Mouse (Mus musculus) pancreas, adult 10 weeks (tissue): ENCODE measurements around the gene Nsd2. TPM values are rescaled to one million over a fixed set of nuclear protein-coding genes. Genes with fewer than 3 reads are reported as not detected.

Experiments
- polyA plus RNA-seq: library from polyadenylated mRNA; stranded (reverse); fragments of 350-450 nt; fragmentation: Illumina TruSeq; extraction: RNeasy Lipid Tissue Mini Kit (QIAGEN cat#74804); gene quantifications from one replicate; pipeline ENCODE4 v1.2.3, GENCODE M21; 2015; ENCODE audit warnings: low read depth, low replicate concordance; ENCODE audit not compliant: insufficient read depth

The Nsd2 gene
- 9.8 TPM for polyA plus RNA-seq

DNA sequence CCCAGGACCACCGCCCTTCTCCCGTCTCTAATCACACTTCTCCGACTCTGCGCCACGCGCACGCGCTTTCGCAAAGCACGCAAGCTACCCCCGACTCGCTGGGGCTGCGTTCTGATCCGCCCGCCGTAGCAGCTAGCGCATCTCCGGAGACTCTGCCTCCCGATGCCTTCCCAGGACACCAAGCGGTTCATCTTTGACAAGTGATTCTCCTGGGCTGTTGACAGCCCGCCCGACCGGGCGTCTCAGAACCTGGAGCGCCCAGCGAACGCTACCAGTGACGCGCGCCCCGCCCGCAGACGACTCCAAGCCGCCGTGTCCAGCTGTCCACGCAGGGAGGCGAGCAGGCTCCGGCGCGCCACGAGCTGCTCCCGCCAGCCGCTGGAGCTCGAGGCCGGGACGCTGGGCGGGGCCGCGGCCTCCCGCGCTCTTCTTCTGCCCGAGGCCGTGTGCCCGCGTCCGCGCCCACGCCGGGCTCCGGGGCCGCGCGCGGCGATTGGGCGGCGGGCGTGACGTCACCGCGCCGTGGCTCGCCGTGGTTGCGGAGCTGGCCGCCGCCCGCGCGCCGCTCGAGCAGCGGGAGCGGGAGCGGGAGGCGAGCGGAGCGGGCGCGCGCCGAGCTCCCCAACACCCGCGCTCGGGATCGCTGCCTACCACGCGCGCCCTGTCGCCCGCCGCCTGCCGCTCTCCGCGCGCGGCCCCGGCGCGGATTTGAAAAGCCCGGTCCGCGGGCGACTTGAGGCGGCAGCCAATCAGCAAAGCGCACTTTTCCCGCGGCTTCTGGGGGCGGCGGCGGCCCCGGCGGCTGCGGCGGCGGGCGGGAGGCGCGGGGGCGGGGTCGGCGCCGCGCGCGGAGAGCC lies at the start of gene Nsd2:
Gene Nsd2, plus strand, starts transcription at position 850 of the 857 bp plus-strand sequence.

DNA sequence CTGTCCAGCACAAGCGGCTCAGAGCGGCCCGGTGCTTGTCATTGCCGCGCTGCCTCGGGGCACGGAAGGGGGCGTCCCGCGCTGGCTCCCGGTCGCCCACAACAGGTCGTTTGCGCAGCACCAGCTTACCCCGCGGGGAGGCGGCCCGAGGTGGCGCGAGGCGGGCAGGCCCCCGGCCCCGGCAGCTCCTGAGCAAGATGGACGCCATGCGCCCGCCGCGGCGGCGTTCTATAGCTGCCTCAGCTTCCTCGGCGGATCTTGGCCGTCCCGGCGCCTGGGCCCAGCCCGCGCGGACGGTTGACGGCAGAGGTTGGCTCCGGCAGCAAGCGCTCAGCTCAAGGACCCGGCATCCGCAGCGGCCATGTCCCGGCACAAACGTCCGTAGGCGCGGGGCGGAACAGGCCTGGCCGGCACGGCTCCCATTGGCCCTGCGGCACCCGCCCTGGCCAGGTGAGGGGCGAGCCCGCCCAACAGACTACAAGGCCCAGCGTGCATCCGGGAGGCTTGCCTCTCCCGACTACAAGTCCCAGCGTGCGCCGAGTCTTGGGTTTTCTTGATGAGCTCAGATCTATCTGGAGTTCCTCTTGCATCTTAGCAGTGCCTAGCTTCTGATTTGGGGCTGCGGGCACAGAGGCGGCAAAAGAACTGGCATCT lies 38.1 kb upstream of the Nsd2 start, which contains the start of gene Letm1:
Gene Letm1, minus strand, starts transcription at position 473 of the 654 bp plus-strand sequence.

DNA sequence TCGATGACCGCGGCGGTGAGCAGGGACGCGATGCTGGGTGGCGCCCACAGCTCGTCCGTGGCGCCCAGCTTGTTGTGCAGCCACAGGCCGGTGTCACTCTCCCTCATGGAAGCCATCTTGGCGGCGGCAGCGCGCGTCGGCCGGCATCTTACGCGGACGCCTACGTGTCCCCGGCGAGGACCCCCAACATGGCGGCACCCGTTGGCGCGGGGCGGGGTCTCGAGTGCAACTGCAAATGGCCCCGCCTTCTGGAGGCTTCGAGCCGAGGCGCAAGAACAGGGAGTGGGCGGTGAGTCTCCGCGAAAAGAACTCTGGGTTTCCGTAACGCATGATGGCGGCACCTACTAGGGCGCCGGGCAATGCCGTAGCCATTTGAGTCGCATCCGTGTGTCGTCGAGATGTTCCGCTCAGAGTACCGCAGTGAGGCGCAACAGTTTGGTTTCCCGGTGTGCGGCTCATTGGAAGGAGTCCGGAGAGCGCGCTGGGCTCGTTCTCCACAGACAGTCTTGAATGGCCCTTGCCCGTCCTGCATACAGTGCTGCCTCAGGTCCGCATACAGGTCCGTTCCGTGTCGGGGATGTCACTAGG lies 115.7 kb downstream of the Nsd2 start, which contains the start of gene Nelfa:
Gene Nelfa, minus strand, starts transcription at position 294 of the 588 bp plus-strand sequence.

Other genes with a start within 250 kb of the Nsd2 start
- 7.4 TPM for gene Fam53a, start 191.1 kb upstream of the Nsd2 start, polyA plus RNA-seq
- gene Gm9903, start 190.8 kb upstream of the Nsd2 start, polyA plus RNA-seq, result not detected
- gene Slbp, start 168.2 kb upstream of the Nsd2 start, polyA plus RNA-seq, result 4.9 TPM
- gene Tacc3, start 162.6 kb upstream of the Nsd2 start, polyA plus RNA-seq, result 0.50 TPM
- 5.3 TPM for gene Tmem129, start 162.3 kb upstream of the Nsd2 start, polyA plus RNA-seq
- gene Fgfr3, start 99.1 kb upstream of the Nsd2 start, polyA plus RNA-seq, result 16.0 TPM
- gene Letm1, start 37.9 kb upstream of the Nsd2 start, polyA plus RNA-seq, result 4.4 TPM
- 4.5 TPM for gene Nelfa, start 115.7 kb downstream of the Nsd2 start, polyA plus RNA-seq
- not detected for gene Gm1673, start 162.7 kb downstream of the Nsd2 start, polyA plus RNA-seq
- gene Nat8l, start 175.3 kb downstream of the Nsd2 start, polyA plus RNA-seq, result 0.31 TPM